Mouse (Mus musculus): ENCODE measurements around the gene Bmp8a. TPM values are rescaled to one million over a fixed set of nuclear protein-coding genes. Genes with fewer than 3 reads are reported as not detected.

Gene Bmp8a
- polyA plus RNA-seq, 1 experiment from 2014 or later = 0.45 TPM

Other genes with a start within 250 kb of the Bmp8a start
- 0.12 and 0.28 TPM in 2 replicates for gene Bmp8b, start 238.1 kb downstream of the Bmp8a start, polyA plus RNA-seq (2014; fragmentation: Nextera tagmentation; extraction: Ambion mirVana)
- gene Oxct2b, start 227.0 kb downstream of the Bmp8a start, polyA plus RNA-seq (2014; fragmentation: Nextera tagmentation; extraction: Ambion mirVana) = 0.23 TPM in 1 of 2 replicates, not detected in the other
- gene Ppie, start 203.3 kb downstream of the Bmp8a start, polyA plus RNA-seq (2014; fragmentation: Nextera tagmentation; extraction: Ambion mirVana) = 98.6 and 103 TPM in 2 replicates
- 0.80 and 1.7 TPM in 2 replicates for gene Hpcal4, start 160.0 kb downstream of the Bmp8a start, polyA plus RNA-seq (2014; fragmentation: Nextera tagmentation; extraction: Ambion mirVana)
- not detected in 2 replicates for gene Nt5c1a, start 141.7 kb downstream of the Bmp8a start, polyA plus RNA-seq (2014; fragmentation: Nextera tagmentation; extraction: Ambion mirVana)
- gene Heyl, start 109.7 kb downstream of the Bmp8a start, polyA plus RNA-seq (2014; fragmentation: Nextera tagmentation; extraction: Ambion mirVana) = 27.2 and 34.0 TPM in 2 replicates
- 41.4 and 46.6 TPM in 2 replicates for gene Pabpc4, start 80.9 kb downstream of the Bmp8a start, polyA plus RNA-seq (2014; fragmentation: Nextera tagmentation; extraction: Ambion mirVana)
- gene Oxct2a, start 19.6 kb downstream of the Bmp8a start, polyA plus RNA-seq (2014; fragmentation: Nextera tagmentation; extraction: Ambion mirVana) = not detected in 2 replicates

All from neural tube, embryonic 11.5 days (tissue).